In genomic region chr3:71145262-71145661, GRCm38 (mm10) we compare ENCODE assay signal across 26 mouse cellular contexts.
DNase-seq lines count a peak whose midpoint lies in the region; ATAC-seq lines count a peak whose summit lies in the region.
"Had no signal": no experiment of that assay in that cellular context is flagged by ENCODE, and none has a peak within 500 bp of the region (broad histone marks: within the 10 kb centered on the region; RNA-seq: fewer than 3 reads in every experiment).

No protein-coding gene starts in this region.

- H3K4me2 ChIP-seq in forebrain, embryonic 14.5 days (ENCODE audit: low read length), result no peak overlapping the region
- H3K4me2 ChIP-seq in forebrain, embryonic 16.5 days (ENCODE audit: low read length), result no peak overlapping the region
- H3K4me2 ChIP-seq in midbrain, embryonic 15.5 days, result no peak overlapping the region
- no peak overlapping the region for H3K4me2 ChIP-seq in midbrain, embryonic 16.5 days (ENCODE audit: low read length)
- H3K4me2 ChIP-seq: embryonic facial prominence, embryonic 13.5 days; embryonic facial prominence, embryonic 15.5 days; forebrain, embryonic 13.5 days had no signal

- H3K9me3 ChIP-seq in forebrain, embryonic 14.5 days (replicated peaks; ENCODE audit: control insufficient read depth, low read length), result no peaks in the 10 kb centered on the region
- no peaks in the 10 kb centered on the region for H3K9me3 ChIP-seq in forebrain, embryonic 16.5 days (ENCODE audit: control insufficient read depth, low read length)
- H3K9me3 ChIP-seq in midbrain, embryonic 15.5 days, result no peaks in the 10 kb centered on the region
- no peaks in the 10 kb centered on the region for H3K9me3 ChIP-seq in midbrain, embryonic 16.5 days (replicated peaks; ENCODE audit: control insufficient read depth, low read length, poor library complexity, severe bottlenecking)
- H3K9me3 ChIP-seq: embryonic facial prominence, embryonic 13.5 days; embryonic facial prominence, embryonic 15.5 days; forebrain, embryonic 10.5 days; forebrain, embryonic 13.5 days; G1E had no signal

- no peaks in the 10 kb centered on the region for H3K27me3 ChIP-seq in forebrain, embryonic 14.5 days (replicated peaks; ENCODE audit: control insufficient read depth, insufficient read depth, low read length)
- H3K27me3 ChIP-seq in forebrain, embryonic 16.5 days (replicated peaks; ENCODE audit: control insufficient read depth, insufficient read depth, low read length), result no peaks in the 10 kb centered on the region
- no peaks in the 10 kb centered on the region for H3K27me3 ChIP-seq in midbrain, embryonic 15.5 days (replicated peaks)
- no peaks in the 10 kb centered on the region for H3K27me3 ChIP-seq in midbrain, embryonic 16.5 days (ENCODE audit: control insufficient read depth, insufficient read depth, low read depth, low read length)
- H3K27me3 ChIP-seq: CH12.LX; embryonic facial prominence, embryonic 13.5 days; embryonic facial prominence, embryonic 15.5 days; forebrain, embryonic 13.5 days had no signal

- no peaks in the 10 kb centered on the region for H3K4me1 ChIP-seq in forebrain, embryonic 14.5 days (ENCODE audit: control insufficient read depth, insufficient read depth, low read length)
- no peaks in the 10 kb centered on the region for H3K4me1 ChIP-seq in forebrain, embryonic 16.5 days (replicated peaks; ENCODE audit: control insufficient read depth, insufficient read depth, low read length)
- no peaks in the 10 kb centered on the region for H3K4me1 ChIP-seq in midbrain, embryonic 15.5 days
- H3K4me1 ChIP-seq in midbrain, embryonic 16.5 days (ENCODE audit: control insufficient read depth, insufficient read depth, low read length), result no peaks in the 10 kb centered on the region
- H3K4me1 ChIP-seq: embryonic facial prominence, embryonic 13.5 days; embryonic facial prominence, embryonic 15.5 days; forebrain, embryonic 10.5 days; forebrain, embryonic 13.5 days had no signal

- H3K4me3 ChIP-seq in forebrain, embryonic 14.5 days (ENCODE audit: low read depth, low read length), result no peak overlapping the region
- H3K4me3 ChIP-seq in forebrain, embryonic 16.5 days (replicated peaks; ENCODE audit: low read length), result no peak overlapping the region
- H3K4me3 ChIP-seq in midbrain, embryonic 15.5 days, result no peak overlapping the region
- H3K4me3 ChIP-seq in midbrain, embryonic 16.5 days (ENCODE audit: low read depth, low read length), result no peak overlapping the region
- H3K4me3 ChIP-seq: embryonic facial prominence, embryonic 13.5 days; embryonic facial prominence, embryonic 15.5 days; erythroblast, embryonic 14.5 days; forebrain, embryonic 10.5 days; forebrain, embryonic 13.5 days had no signal

- peak; percentile 4 for DNase-seq in forebrain, embryonic 14.5 days (ENCODE audit: low spot score)
- DNase-seq in gastrocnemius, postnatal 36 days, result no peak
- DNase-seq: adrenal gland, adult 8-10 months; adrenal gland, postnatal 14 days; adrenal gland, postnatal 36 days; B cell, adult 2 months; cerebellum, adult 11 months; cerebellum, adult 18-20 months; cerebellum, adult 8-10 months; cerebellum, adult 9-11 months; cerebellum, postnatal 14 days; cerebellum, postnatal 36 days; embryo, embryonic 11 days had no signal

- H3K36me3 ChIP-seq in forebrain, embryonic 14.5 days (ENCODE audit: control insufficient read depth, insufficient read depth, low read length), result no peaks in the 10 kb centered on the region
- H3K36me3 ChIP-seq in forebrain, embryonic 16.5 days (ENCODE audit: control insufficient read depth, insufficient read depth), result no peaks in the 10 kb centered on the region
- no peaks in the 10 kb centered on the region for H3K36me3 ChIP-seq in midbrain, embryonic 15.5 days (replicated peaks)
- no peaks in the 10 kb centered on the region for H3K36me3 ChIP-seq in midbrain, embryonic 16.5 days (ENCODE audit: control insufficient read depth, insufficient read depth, low read length)
- H3K36me3 ChIP-seq: embryonic facial prominence, embryonic 13.5 days; embryonic facial prominence, embryonic 15.5 days; forebrain, embryonic 10.5 days; G1E had no signal

- ATAC-seq in forebrain, embryonic 14.5 days, result no peak
- no peak for ATAC-seq in forebrain, embryonic 16.5 days
- ATAC-seq in midbrain, embryonic 15.5 days (replicated peaks), result peak; percentile 54; the same call in 1 of the 2 replicates
- ATAC-seq in midbrain, embryonic 16.5 days, result no peak
- ATAC-seq: activated CD4-positive, CD25-positive, alpha-beta regulatory T cell, adult 4 months; CD4-positive, CD25-positive, alpha-beta regulatory T cell, adult 4 months; forebrain, embryonic 13.5 days; Patski had no signal

- intact Hi-C loops in gastrocnemius, postnatal 36 days (cut with DNase I), result no loop called here

- H3K9ac ChIP-seq in forebrain, embryonic 14.5 days (ENCODE audit: low read length), result no peak overlapping the region
- no peak overlapping the region for H3K9ac ChIP-seq in forebrain, embryonic 16.5 days (replicated peaks; ENCODE audit: low read depth, low read length)
- H3K9ac ChIP-seq in midbrain, embryonic 15.5 days, result no peak overlapping the region
- H3K9ac ChIP-seq in midbrain, embryonic 16.5 days (ENCODE audit: low read depth, low read length), result no peak overlapping the region
- H3K9ac ChIP-seq: embryonic facial prominence, embryonic 13.5 days; embryonic facial prominence, embryonic 15.5 days; forebrain, embryonic 13.5 days had no signal

- no peak overlapping the region for H3K27ac ChIP-seq in forebrain, embryonic 14.5 days (ENCODE audit: low read depth, low read length)
- H3K27ac ChIP-seq in forebrain, embryonic 16.5 days (ENCODE audit: low read length), result no peak overlapping the region
- no peak overlapping the region for H3K27ac ChIP-seq in midbrain, embryonic 15.5 days
- H3K27ac ChIP-seq in midbrain, embryonic 16.5 days (ENCODE audit: low read length), result no peak overlapping the region
- H3K27ac ChIP-seq: embryonic facial prominence, embryonic 13.5 days; embryonic facial prominence, embryonic 15.5 days; forebrain, embryonic 10.5 days; forebrain, embryonic 13.5 days had no signal

- WGBS in forebrain, embryonic 14.5 days, result 86% methylated on average over 1 of the region's 1 CpGs
- 73% methylated on average over 1 of the region's 1 CpGs for WGBS in forebrain, embryonic 16.5 days
- 68% methylated on average over 1 of the region's 1 CpGs for WGBS in midbrain, embryonic 15.5 days
- 55% methylated on average over 1 of the region's 1 CpGs for WGBS in midbrain, embryonic 16.5 days
